ENCODE assay signal across 1 mouse cellular context in the genomic region with DNA sequence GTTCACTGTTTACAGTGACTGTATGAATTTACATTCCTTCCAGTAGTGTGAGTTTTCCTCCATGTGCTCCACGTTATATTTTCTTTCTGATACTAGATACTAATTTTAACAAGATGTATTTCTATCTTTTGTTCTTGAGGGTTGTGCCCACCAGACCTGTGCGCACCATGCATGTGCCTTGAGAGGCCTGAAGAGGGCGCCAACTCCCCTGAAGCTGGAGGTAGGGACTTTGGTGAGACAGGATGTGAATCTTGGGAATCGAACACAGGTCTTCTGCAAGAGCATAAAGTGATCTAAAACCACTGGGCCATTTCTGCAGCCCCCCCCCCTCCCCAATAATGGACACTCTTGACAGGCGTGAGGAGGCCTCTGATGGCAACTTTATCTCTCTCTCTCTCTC.
TF ChIP-seq lines count a peak whose summit lies in the region.

No protein-coding gene starts in this region.

TF ChIP-seq in MEL, 35 proteins besides CTCF, POLR2A, EP300 and RAD21 (continued from another document):
- TF ChIP-seq TAL1 (IDR thresholded peaks at IDR 0.05; ENCODE audit: low read length) (no peak), MAX (IDR thresholded peaks at IDR 0.05; ENCODE audit: low read length) (no peak)
